Mouse (Mus musculus) lung, adult 2 months (tissue): ENCODE data around the gene Rpl10a. TPM values are rescaled to one million over a fixed set of nuclear protein-coding genes. Genes with fewer than 3 reads are reported as not detected.
A peak's percentile ranks its signal among the peaks of the same experiment; 100 is the strongest.
"Not testable (repeated sequence)": the region's sequence is repeated elsewhere in the genome, so short reads cannot be mapped to it uniquely, and the experiment has no call there.

ENCODE experiments used
- DNase-seq: peaks from one replicate; pipeline ENCODE4 v3.0.0; 2022
- H3K4me1 ChIP-seq: fragments of 200-500 bp; 2 replicates; pipeline ENCODE4 v1.6.1; 2011; ENCODE audit warnings: low read length; ENCODE audit not compliant: control insufficient read depth, insufficient read depth
- H3K4me3 ChIP-seq: fragments of 200-500 bp; replicated peaks from 2 replicates; pipeline ENCODE3; 2011; ENCODE audit warnings: low read depth, mild to moderate bottlenecking, control low read depth, low read length; ENCODE audit errors: extremely low read depth
- CTCF ChIP-seq: fragments of 200-500 bp; IDR thresholded peaks from 2 replicates; pipeline ENCODE4 v1.5.1; 2011; ENCODE audit warnings: mild to moderate bottlenecking, low read length, control low read depth; ENCODE audit not compliant: insufficient read depth
- POLR2A ChIP-seq: fragments of 200-500 bp; IDR thresholded peaks from 2 replicates; pipeline ENCODE4 v1.6.1; 2011; ENCODE audit warnings: low read depth, mild to moderate bottlenecking, control low read depth, low read length, borderline replicate concordance; ENCODE audit errors: extremely low read depth
- WGBS: fragments of 180-500 bp; shearing (Covaris S2); methylation state at CpG from one replicate; pipeline ENCODE4 v1.1.7; 2018; 5-methylcytosine and 5-hydroxymethylcytosine counted together
- polyA plus RNA-seq: library from polyadenylated mRNA; depleted of rRNA; stranded (reverse); fragments of >200 nt; gene quantifications from 2 replicates; pipeline ENCODE4 v1.2.3, GENCODE M21; 2012

The Rpl10a gene
- polyA plus RNA-seq, 1 experiment = 1,664 TPM

GRCm38 (mm10) chr17:28316476-28316875, 11.8 kb upstream of the Rpl10a start:
- Histone ChIP-seq H3K4me3 (no peak overlapping the region), H3K4me1 (no peaks in the 10 kb centered on the region; the same call in 1 of the 2 replicates)
- no peak for TF ChIP-seq POLR2A
- TF ChIP-seq CTCF = no peak
- 92% methylated on average over 9 of the region's 9 CpGs for WGBS
- no peak for DNase-seq

GRCm38 (mm10) chr17:28317091-28317490, 11.2 kb upstream of the Rpl10a start:
- Histone ChIP-seq H3K4me3 (no peak overlapping the region), H3K4me1 (no peaks in the 10 kb centered on the region; the same call in 1 of the 2 replicates)
- DNase-seq = no peak
- WGBS = 70% methylated on average over 8 of the region's 8 CpGs
- TF ChIP-seq CTCF = no peak

DNA sequence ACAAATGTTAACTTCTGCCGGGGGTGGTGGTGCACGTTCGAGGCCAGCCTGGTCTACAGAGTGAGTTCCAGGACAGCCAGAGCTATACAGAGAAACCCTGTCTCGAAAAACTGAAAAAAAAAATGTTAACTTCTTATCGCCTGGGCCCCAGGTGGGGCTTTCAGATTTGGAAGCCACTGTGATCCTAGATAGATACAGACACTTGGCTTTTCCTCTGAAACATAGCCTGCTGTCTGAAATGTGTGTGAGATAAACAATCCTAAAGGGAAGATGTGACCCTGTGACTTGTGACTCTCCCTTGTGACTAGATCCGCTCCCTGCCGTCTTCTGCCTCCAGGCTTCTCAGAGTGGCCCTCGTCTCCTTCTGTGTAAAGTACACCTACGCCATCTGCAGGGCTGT, 10.5 kb upstream of the Rpl10a start:
- TF ChIP-seq CTCF (no peak), POLR2A (no peak)
- H3K4me1 ChIP-seq = no peaks in the 10 kb centered on the region; the same call in 1 of the 2 replicates
- no peak for DNase-seq
- H3K4me3 ChIP-seq = no peak overlapping the region
- 86% methylated on average over 9 of the region's 9 CpGs for WGBS

GRCm38 (mm10) chr17:28321700-28322099, 6.6 kb upstream of the Rpl10a start:
- no peak for TF ChIP-seq CTCF
- no peak for TF ChIP-seq POLR2A
- no peaks in the 10 kb centered on the region for H3K4me1 ChIP-seq
- WGBS = 83% methylated on average over 4 of the region's 4 CpGs
- H3K4me3 ChIP-seq = no peak overlapping the region
- DNase-seq = no peak

- Histone ChIP-seq H3K4me1 (peaks cover 7% of the 10 kb centered on the region), H3K4me3 (no peak overlapping the region)
- no peak for TF ChIP-seq CTCF
- no peak for TF ChIP-seq POLR2A
- WGBS = 91% methylated on average over 8 of the region's 8 CpGs
- DNase-seq = no peak
Measured at GRCm38 (mm10) chr17:28323786-28324185, 4.5 kb upstream of the Rpl10a start.

- not testable (repeated sequence) for H3K4me3 ChIP-seq, H3K4me1 ChIP-seq, DNase-seq
- 94% methylated on average over 7 of the region's 7 CpGs for WGBS
Measured at GRCm38 (mm10) chr17:28324416-28324815, 3.9 kb upstream of the Rpl10a start.

GRCm38 (mm10) chr17:28325751-28326150, 2.5 kb upstream of the Rpl10a start:
- Histone ChIP-seq H3K4me1 (peaks cover 7% of the 10 kb centered on the region), H3K4me3 (no peak overlapping the region)
- WGBS = 96% methylated on average over 8 of the region's 8 CpGs
- DNase-seq = no peak
- no peak for TF ChIP-seq CTCF
- TF ChIP-seq POLR2A = no peak

DNA sequence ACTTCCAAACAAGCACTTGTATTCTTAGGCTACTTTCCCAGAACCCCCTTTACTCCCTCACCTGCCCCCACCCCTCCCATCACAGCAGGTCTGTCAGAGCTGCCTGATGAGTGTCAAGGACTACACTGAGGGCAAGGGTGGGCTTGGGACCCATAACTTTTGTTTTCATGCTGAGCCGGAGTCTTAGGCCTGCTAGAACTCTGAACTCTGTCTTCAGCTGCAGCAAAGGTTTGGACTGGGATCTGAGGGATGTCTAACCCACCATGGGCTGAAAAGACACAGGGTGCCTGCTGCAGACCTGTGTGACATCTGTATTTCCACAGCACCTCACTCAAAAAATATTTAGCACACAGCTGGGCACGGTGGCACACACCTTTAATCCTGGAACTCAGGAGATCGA, 1.3 kb upstream of the Rpl10a start:
- WGBS = 80% methylated on average over 3 of the region's 3 CpGs
- DNase-seq = no peak
- H3K4me3 ChIP-seq = no peak overlapping the region
- TF ChIP-seq CTCF (no peak), POLR2A (no peak)
- peaks cover 7% of the 10 kb centered on the region for H3K4me1 ChIP-seq

GRCm38 (mm10) chr17:28327673-28328325, 472 bp upstream of the Rpl10a start:
- peak overlapping the region; percentile 50 for H3K4me3 ChIP-seq
- no peak for DNase-seq
- 0 out of 2 replicates have a peak, but pooled peaks have one; percentile 20 for TF ChIP-seq POLR2A
- no peak for TF ChIP-seq CTCF
- 13% methylated on average over 22 of the region's 22 CpGs for WGBS
- peaks cover 7% of the 10 kb centered on the region for H3K4me1 ChIP-seq

GRCm38 (mm10) chr17:28328946-28329345, 675 bp downstream of the Rpl10a start:
- Histone ChIP-seq H3K4me1 (peaks cover 7% of the 10 kb centered on the region), H3K4me3 (peak overlapping the region; percentile 64)
- no peak for DNase-seq
- WGBS = 2% methylated on average over 25 of the region's 25 CpGs
- TF ChIP-seq CTCF (no peak), POLR2A (no peak)
